Mouse (Mus musculus) E14TG2a.4 (cell line): ENCODE measurements around the gene Bace1.

Source experiments
- CTCF ChIP-seq: conservative IDR thresholded peaks from 2 replicates; pipeline ENCODE4 v1.5.1; 2014; ENCODE audit warnings: low read length
- NANOG ChIP-seq: IDR thresholded peaks from 2 replicates; pipeline ENCODE4 v1.6.1; 2014; ENCODE audit warnings: borderline replicate concordance, low read length, mixed read lengths
- POU5F1 ChIP-seq: IDR thresholded peaks from 2 replicates; pipeline ENCODE4 v1.6.1; 2014; ENCODE audit warnings: low read length, borderline replicate concordance

DNA sequence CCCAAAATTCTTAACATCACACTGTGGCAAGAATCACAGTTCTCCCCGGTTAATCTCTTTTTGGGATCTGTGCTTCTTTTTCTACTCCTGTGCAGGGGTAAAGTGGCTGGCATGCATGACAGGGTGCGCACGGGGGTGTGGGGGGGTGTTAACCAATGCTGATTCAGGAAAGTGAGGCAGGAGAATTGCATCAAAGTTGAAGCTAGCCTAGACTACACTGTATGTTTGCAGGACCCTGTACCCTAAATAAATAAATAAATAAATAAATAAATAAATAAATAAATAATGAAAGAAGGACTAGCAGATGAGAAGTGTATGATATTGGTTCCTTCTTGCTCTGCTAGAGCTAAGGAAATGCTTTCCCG, 329 bp upstream of the Bace1 start:
- TF ChIP-seq CTCF: no peak
- TF ChIP-seq POU5F1: no peak
- no peak for TF ChIP-seq NANOG
